Mouse (Mus musculus) cortical plate, adult 2 months (tissue): Measurements from ENCODE around the gene Rarg.

ENCODE experiments used
- CTCF ChIP-seq: fragments of 200-500 bp; IDR thresholded peaks from 2 replicates; pipeline ENCODE4 v1.5.1; 2011; ENCODE audit warnings: mild to moderate bottlenecking, control low read depth, low read length; ENCODE audit not compliant: insufficient read depth; ENCODE audit errors: extremely low read depth
- POLR2A ChIP-seq: fragments of 200-500 bp; IDR thresholded peaks from 2 replicates; pipeline ENCODE4 v1.6.1; 2011; ENCODE audit warnings: mild to moderate bottlenecking, low read length, control low read depth; ENCODE audit not compliant: insufficient read depth; ENCODE audit errors: extremely low read depth

DNA sequence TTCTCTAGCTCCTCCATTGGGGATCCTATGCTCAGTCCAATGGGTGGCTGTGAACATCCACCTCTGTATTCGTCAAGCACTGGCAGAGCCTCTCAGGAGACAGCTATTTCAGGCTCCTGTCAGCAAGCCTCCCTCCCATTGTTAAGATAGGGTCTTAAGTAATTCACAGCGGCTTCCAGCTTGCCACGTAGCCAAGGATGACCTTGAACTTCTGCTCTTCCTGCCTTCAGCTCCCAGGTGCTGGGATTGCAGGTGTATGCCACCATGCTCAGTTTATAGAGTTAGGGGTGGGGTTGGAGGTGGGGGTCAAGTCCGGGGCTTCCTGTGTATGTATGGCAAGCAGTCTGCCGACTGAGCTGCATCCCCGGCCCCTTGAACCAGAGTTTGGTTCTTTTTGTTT lies 45.4 kb downstream of the Rarg start:
- no peak for TF ChIP-seq POLR2A
- no peak for TF ChIP-seq CTCF
